Mouse (Mus musculus) urinary bladder, postnatal 14 days (tissue): ENCODE measurements around the gene Tepsin.

Source experiments
- DNase-seq: peaks from one replicate; pipeline ENCODE4 v3.0.0; 2021; ENCODE audit warnings: low spot score

The Tepsin gene

GRCm38 (mm10) chr11:120064006-120064667 lies 34.4 kb downstream of the Tepsin start:
- no peak for DNase-seq

DNA sequence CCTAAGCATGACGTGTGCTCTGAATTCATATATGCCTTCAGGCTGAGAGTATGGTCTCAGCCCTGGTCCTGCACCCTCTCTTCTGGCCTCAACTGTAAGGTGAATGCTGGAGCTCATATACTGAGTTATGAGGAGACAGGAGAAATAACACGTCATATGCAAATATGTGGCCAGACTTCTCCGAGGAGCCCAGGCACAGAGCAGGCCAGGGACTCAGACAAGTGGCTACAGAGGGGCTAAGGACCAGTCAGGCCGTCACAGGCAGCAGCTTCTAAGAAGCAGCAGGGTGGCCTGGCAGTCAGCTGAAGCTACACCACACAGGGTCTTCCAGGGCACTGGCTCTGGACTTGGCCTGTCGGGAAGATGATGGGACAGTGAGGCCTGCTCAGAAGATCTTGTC lies 35.2 kb downstream of the Tepsin start:
- no peak for DNase-seq

DNA sequence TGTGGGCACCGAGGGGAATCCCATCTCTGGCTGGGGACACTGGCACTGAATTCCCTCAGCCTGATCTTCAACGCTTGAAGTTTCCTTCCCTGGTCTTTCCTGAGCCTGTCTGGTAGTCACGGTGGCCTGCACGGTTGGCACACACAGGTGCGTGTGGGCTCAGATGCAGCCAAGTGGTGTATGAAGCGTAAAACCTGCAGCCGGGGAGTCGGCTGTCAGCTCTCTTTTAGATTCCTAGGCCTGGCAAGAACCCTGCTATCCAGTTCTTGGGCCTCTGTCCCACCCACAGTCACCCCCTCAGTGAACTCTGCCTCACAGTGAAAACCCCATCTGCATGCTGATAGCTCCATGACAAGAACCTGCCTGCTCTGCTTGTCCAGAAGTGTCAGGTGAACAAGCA lies 37.9 kb downstream of the Tepsin start:
- DNase-seq = no peak

- DNase-seq = no peak
These were observed 42.4 kb downstream of the Tepsin start for GRCm38 (mm10) chr11:120055953-120056732.

DNA sequence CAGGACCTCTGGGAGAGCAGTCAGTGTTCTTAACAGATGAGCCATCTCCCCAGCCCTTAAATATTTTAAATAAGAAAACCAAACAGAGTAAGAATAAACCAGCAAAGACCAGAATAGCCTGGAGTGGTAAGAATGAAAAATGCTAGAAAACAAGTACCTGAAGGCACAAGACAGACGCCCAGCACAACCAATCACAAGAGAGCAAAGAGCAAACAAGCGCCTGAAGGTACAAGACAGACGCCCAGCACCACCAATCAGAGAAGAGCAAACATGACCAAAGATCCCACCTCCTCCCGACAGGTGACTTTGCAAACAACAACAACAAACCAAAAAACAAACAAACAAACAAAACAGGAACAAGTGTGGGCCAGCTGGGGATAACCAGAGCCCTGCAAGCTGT lies 44.7 kb downstream of the Tepsin start:
- no peak for DNase-seq

- no peak for DNase-seq
These were observed 46.3 kb downstream of the Tepsin start for GRCm38 (mm10) chr11:120052274-120052673.

DNA sequence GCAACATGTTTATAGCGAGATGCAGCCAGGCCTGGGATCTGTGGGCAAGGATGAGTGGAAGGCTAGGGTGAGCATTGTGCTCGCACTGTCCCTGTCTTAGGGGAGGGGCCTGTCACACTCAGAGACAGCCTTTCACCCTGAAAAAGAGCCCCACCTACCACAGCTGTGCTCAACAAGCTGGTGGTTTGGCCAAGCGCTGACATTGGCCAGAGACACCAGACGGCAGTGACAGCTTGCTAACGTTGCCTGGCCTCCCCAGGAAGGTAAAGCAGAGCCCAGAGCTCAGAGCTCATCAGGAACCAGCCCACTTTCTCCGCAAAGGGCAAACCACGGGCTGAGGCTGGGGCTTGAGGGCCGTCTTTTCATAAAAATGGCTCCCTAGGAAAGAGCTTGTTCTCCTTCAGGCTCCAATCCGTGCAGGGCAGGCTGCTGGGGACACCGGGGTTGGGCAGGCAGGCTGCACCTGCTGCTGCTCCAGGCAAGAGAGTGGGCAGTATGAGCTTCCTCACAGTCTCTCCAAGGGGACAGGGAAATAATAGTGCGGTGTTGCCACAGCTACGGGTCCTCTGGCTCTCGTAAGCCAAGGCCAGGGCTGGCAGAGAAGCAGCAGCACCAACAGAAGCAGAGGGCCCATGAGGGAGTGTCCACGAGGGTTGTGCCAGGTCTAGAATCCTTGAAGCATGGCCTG lies 47.3 kb downstream of the Tepsin start:
- no peak for DNase-seq

DNA sequence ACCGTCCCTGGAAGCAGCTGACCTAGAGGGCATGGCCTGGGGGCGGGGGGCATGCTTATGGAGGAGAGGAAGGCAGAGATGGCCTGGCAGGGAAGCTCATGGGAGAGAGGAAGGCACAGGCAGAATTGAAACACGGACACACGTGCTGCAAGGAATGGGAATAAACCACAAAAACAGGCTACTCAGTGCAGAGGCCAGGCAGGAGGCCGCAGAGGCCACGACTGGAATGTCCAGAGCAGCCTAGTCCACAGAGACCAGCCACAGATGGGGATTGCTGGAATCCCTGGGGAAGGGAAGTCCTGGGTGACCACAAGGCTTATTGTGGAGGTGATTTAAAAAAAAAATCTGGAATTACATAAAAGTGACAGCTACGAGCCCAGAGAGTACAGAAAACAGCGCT lies 49.5 kb downstream of the Tepsin start:
- DNase-seq = no peak

- DNase-seq = no peak
These were observed 50.3 kb downstream of the Tepsin start for GRCm38 (mm10) chr11:120048252-120048556.

- DNase-seq = no peak
These were observed 50.8 kb downstream of the Tepsin start for GRCm38 (mm10) chr11:120047531-120048251.

GRCm38 (mm10) chr11:120046553-120047191 lies 51.9 kb downstream of the Tepsin start, which contains the start of gene Aatk:
Aatk (minus strand) TSS chr11:120047167.
- no peak for DNase-seq

GRCm38 (mm10) chr11:120045839-120046552 lies 52.5 kb downstream of the Tepsin start:
- no peak for DNase-seq

- no peak for DNase-seq
These were observed 53.2 kb downstream of the Tepsin start for GRCm38 (mm10) chr11:120045341-120045740.

- no peak for DNase-seq
These were observed 56.2 kb downstream of the Tepsin start for GRCm38 (mm10) chr11:120042141-120042838.

DNA sequence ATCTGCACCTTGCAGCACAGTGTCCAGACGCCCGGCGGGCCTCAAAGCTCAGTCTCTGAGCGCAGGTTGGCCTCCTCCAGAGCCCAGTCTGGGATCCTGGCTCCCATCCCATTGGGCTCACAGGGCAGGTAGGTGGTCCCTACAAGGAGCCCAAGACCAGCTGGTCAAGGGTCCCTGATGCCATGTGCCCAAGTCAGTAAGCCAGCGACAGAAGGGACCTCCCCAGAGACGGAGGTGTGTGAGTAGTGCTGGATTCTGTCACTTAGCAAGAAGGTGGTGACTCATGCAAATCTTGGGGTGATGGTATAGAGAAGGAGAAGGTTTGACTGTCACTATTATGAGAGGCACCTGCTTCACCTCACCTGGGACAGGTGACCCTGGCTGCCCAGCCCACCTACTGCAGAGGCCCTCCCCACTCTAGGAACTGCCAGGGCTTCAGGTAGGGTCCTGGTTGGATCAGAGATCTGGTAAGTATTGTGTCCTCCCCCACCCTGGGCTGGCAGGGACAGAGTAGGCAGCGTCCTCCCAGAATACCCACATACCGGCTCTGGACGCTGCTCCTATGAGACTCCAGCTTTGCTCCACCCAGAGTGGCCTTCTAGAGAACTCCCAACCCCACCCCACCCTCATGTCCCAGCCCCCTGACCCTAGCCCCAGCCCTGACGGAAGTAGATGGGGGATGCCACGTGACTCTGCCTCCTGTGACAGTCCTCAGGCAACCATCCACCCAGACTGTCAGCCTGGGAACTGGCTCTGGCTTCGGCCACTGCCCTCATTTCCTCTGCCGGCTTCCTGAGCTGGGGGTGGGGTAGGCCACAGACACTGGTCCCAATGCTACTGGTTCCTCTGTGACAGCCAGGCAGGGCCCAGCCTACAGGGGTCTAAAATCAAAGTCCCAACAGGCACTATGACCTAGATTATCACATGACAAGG lies 57.1 kb downstream of the Tepsin start:
- no peak for DNase-seq
